Mouse (Mus musculus): ENCODE data around the gene Itih5. TPM values are rescaled to one million over a fixed set of nuclear protein-coding genes. Genes with fewer than 3 reads are reported as not detected.

The Itih5 gene
- polyA plus RNA-seq, 1 experiment from 2014 or later, result 3.8 TPM

GRCm38 (mm10) chr2:10221862-10222261 lies 68.5 kb downstream of the Itih5 start:
- no peaks in the 10 kb centered on the region for H3K27me3 ChIP-seq
- H3K36me3 ChIP-seq (replicated peaks), result no peaks in the 10 kb centered on the region
- H3K27ac ChIP-seq (replicated peaks), result no peak overlapping the region
- 60% methylated on average over 4 of the region's 4 CpGs for WGBS (ENCODE audit: insufficient replicate concordance)
- no peaks in the 10 kb centered on the region for H3K9me3 ChIP-seq (replicated peaks)
- H3K4me1 ChIP-seq (replicated peaks), result no peaks in the 10 kb centered on the region
- no peak for ATAC-seq (ENCODE audit: insufficient read depth)
- no peak overlapping the region for H3K4me2 ChIP-seq
- no peak overlapping the region for H3K9ac ChIP-seq
- no peak overlapping the region for H3K4me3 ChIP-seq (replicated peaks)

- Histone ChIP-seq H3K9me3 (replicated peaks) (no peaks in the 10 kb centered on the region), H3K4me3 (replicated peaks) (no peak overlapping the region), H3K36me3 (replicated peaks) (no peaks in the 10 kb centered on the region), H3K27me3 (no peaks in the 10 kb centered on the region), H3K9ac (no peak overlapping the region), H3K4me2 (no peak overlapping the region), H3K27ac (replicated peaks) (no peak overlapping the region), H3K4me1 (replicated peaks) (no peaks in the 10 kb centered on the region)
- no peak for ATAC-seq (ENCODE audit: insufficient read depth)
- WGBS (ENCODE audit: insufficient replicate concordance), result 79% methylated on average over 1 of the region's 1 CpGs
Observed at GRCm38 (mm10) chr2:10226907-10227306, 73.5 kb downstream of the Itih5 start.

GRCm38 (mm10) chr2:10231971-10232370 lies 78.6 kb downstream of the Itih5 start:
- no peaks in the 10 kb centered on the region for H3K4me1 ChIP-seq (replicated peaks)
- no peak overlapping the region for H3K4me2 ChIP-seq
- H3K36me3 ChIP-seq (replicated peaks), result no peaks in the 10 kb centered on the region
- 55% methylated on average over 6 of the region's 6 CpGs for WGBS (ENCODE audit: insufficient replicate concordance)
- H3K9me3 ChIP-seq (replicated peaks), result no peaks in the 10 kb centered on the region
- no peak overlapping the region for H3K4me3 ChIP-seq (replicated peaks)
- no peak overlapping the region for H3K27ac ChIP-seq (replicated peaks)
- no peaks in the 10 kb centered on the region for H3K27me3 ChIP-seq
- ATAC-seq (ENCODE audit: insufficient read depth), result no peak
- H3K9ac ChIP-seq, result no peak overlapping the region

GRCm38 (mm10) chr2:10236554-10236953 lies 83.2 kb downstream of the Itih5 start:
- WGBS (ENCODE audit: insufficient replicate concordance), result 73% methylated on average over 2 of the region's 2 CpGs
- no peak overlapping the region for H3K4me3 ChIP-seq (replicated peaks)
- no peak overlapping the region for H3K9ac ChIP-seq
- no peaks in the 10 kb centered on the region for H3K36me3 ChIP-seq (replicated peaks)
- H3K4me2 ChIP-seq, result no peak overlapping the region
- H3K4me1 ChIP-seq (replicated peaks), result no peaks in the 10 kb centered on the region
- no peak overlapping the region for H3K27ac ChIP-seq (replicated peaks)
- H3K27me3 ChIP-seq, result no peaks in the 10 kb centered on the region
- ATAC-seq (ENCODE audit: insufficient read depth), result no peak
- H3K9me3 ChIP-seq (replicated peaks), result no peaks in the 10 kb centered on the region

- 38% methylated on average over 9 of the region's 9 CpGs for WGBS (ENCODE audit: insufficient replicate concordance)
- Histone ChIP-seq H3K4me2 (no peak overlapping the region), H3K9me3 (replicated peaks) (no peaks in the 10 kb centered on the region)
Observed at GRCm38 (mm10) chr2:10242970-10243369, 89.6 kb downstream of the Itih5 start.

GRCm38 (mm10) chr2:10250441-10250840 lies 97.1 kb downstream of the Itih5 start:
- Histone ChIP-seq H3K4me2 (no peak overlapping the region), H3K4me3 (replicated peaks) (no peak overlapping the region), H3K36me3 (replicated peaks) (0 out of 2 replicates have a peak, but pooled peaks cover 3% of the 10 kb centered on the region), H3K9ac (no peak overlapping the region), H3K27ac (replicated peaks) (no peak overlapping the region), H3K4me1 (replicated peaks) (no peaks in the 10 kb centered on the region), H3K27me3 (no peaks in the 10 kb centered on the region), H3K9me3 (replicated peaks) (no peaks in the 10 kb centered on the region)
- ATAC-seq (ENCODE audit: insufficient read depth), result no peak
- 49% methylated on average over 9 of the region's 9 CpGs for WGBS (ENCODE audit: insufficient replicate concordance)

More at GRCm38 (mm10) chr2:10242970-10243369, 89.6 kb downstream of the Itih5 start:
- 0 out of 2 replicates have a peak, but pooled peaks have one; percentile 18 for ATAC-seq (ENCODE audit: insufficient read depth)
- Histone ChIP-seq H3K27me3 (no peaks in the 10 kb centered on the region), H3K27ac (replicated peaks) (no peak overlapping the region), H3K36me3 (replicated peaks) (0 out of 2 replicates have a peak, but pooled peaks cover 3% of the 10 kb centered on the region), H3K4me1 (replicated peaks) (no peaks in the 10 kb centered on the region; the same call in 1 of the 2 replicates), H3K4me3 (replicated peaks) (no peak overlapping the region), H3K9ac (no peak overlapping the region)

- WGBS (ENCODE audit: insufficient replicate concordance), result 64% methylated on average over 4 of the region's 4 CpGs
Observed at GRCm38 (mm10) chr2:10250926-10251325, 97.6 kb downstream of the Itih5 start.

GRCm38 (mm10) chr2:10251466-10251865 lies 98.1 kb downstream of the Itih5 start:
- Histone ChIP-seq H3K27ac (replicated peaks) (no peak overlapping the region), H3K4me2 (no peak overlapping the region), H3K36me3 (replicated peaks) (0 out of 2 replicates have a peak, but pooled peaks cover 1% of the 10 kb centered on the region), H3K9ac (no peak overlapping the region), H3K27me3 (no peaks in the 10 kb centered on the region), H3K9me3 (replicated peaks) (no peaks in the 10 kb centered on the region), H3K4me1 (replicated peaks) (no peaks in the 10 kb centered on the region), H3K4me3 (replicated peaks) (no peak overlapping the region)
- WGBS (ENCODE audit: insufficient replicate concordance), result 71% methylated on average over 9 of the region's 9 CpGs
- no peak for ATAC-seq (ENCODE audit: insufficient read depth)

More at GRCm38 (mm10) chr2:10250926-10251325, 97.6 kb downstream of the Itih5 start:
- no peak for ATAC-seq (ENCODE audit: insufficient read depth)
- no peak overlapping the region for H3K4me2 ChIP-seq
- H3K9ac ChIP-seq, result no peak overlapping the region
- no peak overlapping the region for H3K27ac ChIP-seq (replicated peaks)
- no peak overlapping the region for H3K4me3 ChIP-seq (replicated peaks)
- H3K36me3 ChIP-seq (replicated peaks), result 0 out of 2 replicates have a peak, but pooled peaks cover 3% of the 10 kb centered on the region
- no peaks in the 10 kb centered on the region for H3K4me1 ChIP-seq (replicated peaks)
- H3K9me3 ChIP-seq (replicated peaks), result no peaks in the 10 kb centered on the region
- no peaks in the 10 kb centered on the region for H3K27me3 ChIP-seq

GRCm38 (mm10) chr2:10252016-10252415 lies 98.6 kb downstream of the Itih5 start:
- 65% methylated on average over 2 of the region's 2 CpGs for WGBS (ENCODE audit: insufficient replicate concordance)
- no peaks in the 10 kb centered on the region for H3K9me3 ChIP-seq (replicated peaks)
- ATAC-seq (ENCODE audit: insufficient read depth), result no peak

GRCm38 (mm10) chr2:10253351-10253750 lies 100.0 kb downstream of the Itih5 start:
- no peak overlapping the region for H3K9ac ChIP-seq
- H3K4me3 ChIP-seq (replicated peaks), result no peak overlapping the region
- no peaks in the 10 kb centered on the region for H3K27me3 ChIP-seq
- WGBS (ENCODE audit: insufficient replicate concordance), result 65% methylated on average over 3 of the region's 3 CpGs
- no peaks in the 10 kb centered on the region for H3K9me3 ChIP-seq (replicated peaks)
- H3K4me1 ChIP-seq (replicated peaks), result no peaks in the 10 kb centered on the region
- H3K36me3 ChIP-seq (replicated peaks), result no peaks in the 10 kb centered on the region
- no peak overlapping the region for H3K27ac ChIP-seq (replicated peaks)
- H3K4me2 ChIP-seq, result no peak overlapping the region
- ATAC-seq (ENCODE audit: insufficient read depth), result no peak

More at GRCm38 (mm10) chr2:10252016-10252415, 98.6 kb downstream of the Itih5 start:
- no peaks in the 10 kb centered on the region for H3K27me3 ChIP-seq
- no peaks in the 10 kb centered on the region for H3K36me3 ChIP-seq (replicated peaks)
- H3K9ac ChIP-seq, result no peak overlapping the region
- no peaks in the 10 kb centered on the region for H3K4me1 ChIP-seq (replicated peaks)
- H3K4me2 ChIP-seq, result no peak overlapping the region
- H3K27ac ChIP-seq (replicated peaks), result no peak overlapping the region
- no peak overlapping the region for H3K4me3 ChIP-seq (replicated peaks)

GRCm38 (mm10) chr2:10256949-10257348 lies 103.6 kb downstream of the Itih5 start:
- Histone ChIP-seq H3K27ac (replicated peaks) (no peak overlapping the region), H3K4me3 (replicated peaks) (no peak overlapping the region), H3K9me3 (replicated peaks) (no peaks in the 10 kb centered on the region), H3K9ac (no peak overlapping the region), H3K4me2 (no peak overlapping the region), H3K27me3 (no peaks in the 10 kb centered on the region), H3K36me3 (replicated peaks) (no peaks in the 10 kb centered on the region), H3K4me1 (replicated peaks) (no peaks in the 10 kb centered on the region)
- 50% methylated on average over 5 of the region's 5 CpGs for WGBS (ENCODE audit: insufficient replicate concordance)
- ATAC-seq (ENCODE audit: insufficient read depth), result no peak

GRCm38 (mm10) chr2:10258312-10258711 lies 104.9 kb downstream of the Itih5 start:
- ATAC-seq (ENCODE audit: insufficient read depth), result no peak
- Histone ChIP-seq H3K9me3 (replicated peaks) (no peaks in the 10 kb centered on the region), H3K4me3 (replicated peaks) (no peak overlapping the region), H3K27ac (replicated peaks) (no peak overlapping the region), H3K4me1 (replicated peaks) (no peaks in the 10 kb centered on the region), H3K27me3 (no peaks in the 10 kb centered on the region), H3K36me3 (replicated peaks) (no peaks in the 10 kb centered on the region), H3K9ac (no peak overlapping the region), H3K4me2 (no peak overlapping the region)
- 18% methylated on average over 5 of the region's 5 CpGs for WGBS (ENCODE audit: insufficient replicate concordance)

Measured in liver, embryonic 15.5 days (tissue).